Mouse (Mus musculus): ENCODE data around the gene Golga4.

The Golga4 gene

DNA sequence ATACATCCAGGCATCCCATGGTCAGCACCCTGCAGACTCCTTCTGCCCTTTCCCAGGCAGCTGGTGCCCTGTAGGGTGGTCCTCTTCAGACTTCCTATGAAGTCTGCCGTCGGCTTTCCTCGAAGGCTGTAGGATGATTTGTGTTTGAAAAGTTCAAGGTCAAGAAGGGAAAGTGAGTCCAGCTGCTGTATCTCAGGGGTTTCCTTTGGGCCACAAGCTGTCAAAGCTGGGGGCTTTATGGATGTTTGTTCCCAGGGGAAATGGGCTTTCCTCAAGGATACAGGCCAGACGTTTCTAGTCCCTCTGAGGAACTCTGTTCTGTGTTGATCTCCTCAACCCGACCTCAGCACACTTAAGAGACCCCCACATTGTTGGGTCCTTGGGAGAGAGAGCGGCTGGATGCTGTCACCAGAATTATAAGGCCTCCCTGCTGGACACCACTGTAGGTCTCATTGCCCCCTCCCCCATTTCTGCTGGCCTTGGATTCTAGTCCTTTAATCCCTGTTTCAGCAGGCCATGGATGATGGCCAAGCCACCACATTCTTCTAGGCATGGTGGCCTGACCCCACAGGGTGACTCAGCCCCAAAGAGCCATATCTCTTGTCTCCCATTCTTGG lies 123.8 kb downstream of the Golga4 start:
- DNase-seq (ENCODE audit: low spot score): no peak
